Mouse (Mus musculus) hematopoietic stem cell, adult 5-6 weeks (primary cell): ENCODE data around the gene Sidt1. TPM values are rescaled to one million over a fixed set of nuclear protein-coding genes. Genes with fewer than 3 reads are reported as not detected.
A peak's percentile ranks its signal among the peaks of the same experiment; 100 is the strongest.

ENCODE experiments used
- ATAC-seq, 2 experiments: fragments of 125-278 bp in 1 of 2; replicated peaks in 1 of 2; 2 replicates each; pipeline ENCODE4 v1.8.0; 2016 to 2017; ENCODE audit warnings: inconsistent platforms in 2 of 2, mild to moderate bottlenecking in 2 of 2, moderate number of reproducible peaks in 2 of 2, low read depth in 1 of 2, moderate TSS enrichment in 1 of 2; ENCODE audit not compliant: low FRiP score in 2 of 2, poor library complexity in 2 of 2, severe bottlenecking in 2 of 2, insufficient read depth in 1 of 2, low TSS enrichment in 1 of 2
- total RNA-seq: library from RNA; stranded (forward); fragments of 172-1452, 232-1000 nt; gene quantifications from 2 replicates; pipeline ENCODE4 v1.2.3, GENCODE M21; 2017

The Sidt1 gene
- total RNA-seq, 1 experiment from 2014 or later: 0.25 TPM

GRCm38 (mm10) chr16:44269578-44269977 is 63.4 kb downstream of the Sidt1 start:
- ATAC-seq: no peak

DNA sequence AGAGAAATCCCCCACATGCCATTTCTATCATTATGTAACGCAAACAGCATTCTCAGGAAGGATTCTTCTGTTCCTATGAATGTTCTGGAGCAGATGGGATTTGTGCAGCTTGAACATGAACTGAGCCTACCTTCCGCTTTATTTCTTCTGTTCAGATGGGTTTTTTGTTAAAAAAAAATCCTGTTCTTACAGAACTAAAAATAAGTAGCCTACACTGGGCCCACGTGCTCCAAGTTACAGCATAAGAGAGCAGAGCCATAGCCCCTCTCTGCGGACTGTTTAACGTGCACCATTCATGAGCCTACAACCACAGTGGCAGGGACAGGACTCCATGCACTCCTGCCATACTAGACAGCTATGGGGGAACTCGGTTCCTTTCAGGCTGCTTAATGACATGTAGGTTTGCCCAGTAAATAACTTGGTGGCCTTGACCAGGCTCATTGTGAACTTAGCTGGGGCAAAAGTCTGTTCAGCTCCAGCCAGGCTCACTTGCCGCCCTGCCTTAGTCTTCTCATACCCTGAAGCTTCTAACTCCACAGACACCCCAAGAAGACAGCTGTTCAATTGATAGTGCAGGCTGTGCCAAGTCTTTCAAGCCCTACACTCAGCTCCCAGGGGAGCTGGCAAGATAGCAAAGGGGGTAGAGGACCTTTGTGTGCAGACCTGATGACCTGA is 64.3 kb downstream of the Sidt1 start:
- ATAC-seq: no peak

DNA sequence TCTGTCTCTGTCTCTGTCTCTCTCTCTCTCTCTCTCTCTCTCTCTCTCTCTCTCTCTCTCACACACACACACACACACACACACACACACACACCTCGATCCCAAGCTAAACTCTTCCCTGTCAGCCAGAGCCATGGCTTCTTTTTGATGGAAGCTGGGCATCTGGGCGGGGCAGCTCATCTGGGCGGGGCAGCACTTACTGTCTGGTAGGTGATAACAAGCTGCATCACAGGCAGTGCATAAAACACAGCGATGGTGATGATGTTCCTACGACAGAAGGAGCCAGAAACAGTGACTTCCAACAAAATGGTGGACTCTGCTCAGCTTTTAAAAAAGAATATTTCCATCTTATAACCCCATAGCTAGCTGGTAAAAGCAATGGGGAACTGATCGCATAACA is 67.4 kb downstream of the Sidt1 start:
- ATAC-seq: no peak

GRCm38 (mm10) chr16:44264916-44265315 is 68.1 kb downstream of the Sidt1 start:
- no peak for ATAC-seq

DNA sequence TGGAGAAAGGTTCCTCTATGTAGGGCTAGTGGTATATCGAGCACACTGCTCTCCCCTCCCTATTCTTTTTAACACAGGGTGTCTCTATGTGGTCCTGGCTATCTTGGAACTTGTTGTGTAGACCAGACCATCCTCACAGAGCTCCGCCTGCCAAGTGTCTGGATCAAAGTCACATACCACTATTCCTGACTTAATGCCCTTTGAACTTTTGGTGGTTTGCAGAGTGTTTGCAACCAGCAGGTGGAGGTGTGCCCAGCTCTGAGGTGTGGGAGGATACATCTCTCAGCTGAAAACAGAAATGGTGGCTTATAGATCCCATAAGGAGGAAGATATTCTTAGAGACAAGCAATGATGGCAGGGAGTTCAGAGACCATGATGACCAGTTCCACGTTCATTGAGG is 75.5 kb downstream of the Sidt1 start:
- no peak for ATAC-seq

GRCm38 (mm10) chr16:44254698-44255097 is 78.3 kb downstream of the Sidt1 start:
- no peak for ATAC-seq

DNA sequence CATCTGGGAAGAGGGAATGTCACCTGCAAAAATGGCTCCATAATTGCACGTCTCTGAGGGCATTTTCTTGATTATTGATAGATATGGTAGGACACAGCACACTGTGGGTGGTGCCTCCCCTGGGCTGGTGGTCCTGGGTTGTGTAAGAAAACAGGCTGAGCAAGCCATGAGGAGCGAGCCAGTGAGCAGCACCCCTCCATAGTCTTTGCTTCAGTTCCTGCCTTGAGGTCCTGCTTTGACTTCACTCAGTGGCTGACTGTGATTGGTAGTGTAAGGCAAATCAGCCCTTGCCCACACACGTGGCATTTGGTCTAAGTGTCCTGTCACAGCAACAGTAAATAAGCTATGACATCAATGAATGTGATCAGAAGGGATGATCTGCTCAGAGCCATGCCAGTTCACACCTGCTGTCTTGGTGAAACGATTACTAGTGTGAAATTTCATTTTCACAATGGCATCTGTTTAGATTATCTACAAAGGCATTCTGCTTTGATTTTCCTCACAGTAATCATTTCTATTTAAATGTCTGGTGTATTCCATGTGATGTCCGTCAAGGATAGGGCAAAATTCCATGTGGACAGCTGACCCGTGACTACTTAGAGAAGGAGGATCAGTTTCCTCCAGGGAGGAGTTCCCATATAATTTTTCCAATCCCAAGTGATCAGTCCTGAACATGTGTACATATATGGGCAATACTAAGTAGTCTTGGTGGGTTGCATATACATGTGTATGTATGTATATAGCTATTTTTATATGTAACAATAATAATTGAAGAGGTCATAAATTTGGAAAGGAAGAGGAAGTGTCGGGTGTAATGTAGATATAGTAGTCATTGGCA is 79.0 kb downstream of the Sidt1 start:
- ATAC-seq: no peak

DNA sequence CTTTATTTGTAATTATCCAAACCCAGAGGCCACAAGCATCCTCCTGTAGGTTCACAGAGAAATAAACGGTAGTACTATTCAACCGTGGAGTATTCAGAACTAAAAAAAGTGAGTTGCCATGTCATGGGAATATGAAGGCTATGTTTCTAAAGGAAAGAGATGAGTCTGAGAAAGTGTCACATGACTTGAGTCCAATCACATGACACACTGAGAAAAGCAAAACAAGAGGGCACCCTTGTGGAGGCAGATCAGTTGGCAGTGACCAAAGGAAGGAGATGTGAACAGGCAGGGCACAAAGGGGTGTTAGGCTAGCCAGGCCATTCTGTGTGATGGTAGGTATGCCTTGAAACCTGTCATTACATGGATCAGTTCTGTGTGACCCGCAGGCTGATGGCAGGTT is 80.3 kb downstream of the Sidt1 start:
- ATAC-seq: no peak

DNA sequence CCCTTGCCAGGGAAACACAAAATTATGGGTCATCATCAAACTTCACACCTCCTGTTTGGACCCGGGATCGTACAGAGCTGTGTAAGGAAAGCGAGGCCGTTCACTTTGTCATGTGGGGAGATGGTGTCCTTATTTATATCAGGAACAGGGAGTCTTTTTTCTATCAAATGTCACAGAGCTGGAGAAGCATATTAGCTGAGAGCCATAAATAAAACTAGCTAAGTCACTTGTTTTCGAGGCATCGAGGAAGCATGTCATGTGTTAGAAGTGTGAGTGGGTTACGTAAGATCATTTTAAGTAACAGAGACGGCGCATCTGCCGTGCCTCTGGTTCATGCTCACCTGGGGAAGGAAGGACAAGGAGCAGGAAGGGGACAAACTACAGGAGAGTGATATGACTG is 83.0 kb downstream of the Sidt1 start:
- ATAC-seq: no peak

GRCm38 (mm10) chr16:44243323-44243722 is 89.7 kb downstream of the Sidt1 start:
- no peak for ATAC-seq

- peak; percentile 89 to 94 for ATAC-seq
These were observed 90.4 kb downstream of the Sidt1 start for GRCm38 (mm10) chr16:44242633-44243032.

GRCm38 (mm10) chr16:44240406-44240805 is 92.6 kb downstream of the Sidt1 start:
- no peak for ATAC-seq

DNA sequence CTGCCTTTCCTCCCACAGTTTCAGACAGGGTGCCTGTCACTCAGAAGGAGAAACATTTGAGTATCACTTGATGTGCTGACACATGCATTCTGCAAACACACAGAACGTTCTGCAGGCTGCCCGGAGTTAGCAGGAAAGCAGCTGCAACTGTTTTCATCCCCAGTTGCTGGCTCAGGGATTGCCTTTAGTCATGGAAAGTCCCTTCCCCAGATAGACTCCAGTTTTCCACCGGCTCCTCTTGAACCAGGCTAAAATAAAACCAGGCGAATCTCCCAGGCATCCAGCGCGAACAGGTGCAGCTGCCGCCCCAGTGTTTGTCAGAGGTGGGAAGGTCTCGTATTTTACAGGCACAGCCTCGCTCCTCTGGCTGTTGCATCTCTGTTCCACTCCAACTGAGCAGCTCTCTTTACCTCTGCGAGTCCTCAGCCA is 94.1 kb downstream of the Sidt1 start:
- ATAC-seq: no peak

DNA sequence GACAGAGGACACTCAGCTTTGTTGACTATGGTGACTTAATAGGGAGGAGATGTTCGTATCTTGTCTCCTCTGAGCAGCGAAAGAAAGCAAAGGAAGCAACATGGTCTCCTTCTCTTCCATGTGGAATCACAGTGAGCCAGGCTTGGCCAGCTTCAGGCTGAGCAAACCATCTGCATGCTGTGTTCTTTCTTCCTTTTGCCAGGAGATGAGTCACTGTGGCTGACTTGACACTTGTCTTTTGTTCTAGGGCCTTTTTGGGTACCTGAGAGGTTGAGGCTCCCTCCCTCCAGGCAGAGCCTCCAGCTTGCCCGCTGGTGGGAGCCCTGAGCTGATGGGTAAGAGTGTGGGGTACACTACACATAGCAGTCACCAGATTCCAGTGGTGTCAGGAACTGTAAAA is 95.2 kb downstream of the Sidt1 start:
- ATAC-seq: no peak

DNA sequence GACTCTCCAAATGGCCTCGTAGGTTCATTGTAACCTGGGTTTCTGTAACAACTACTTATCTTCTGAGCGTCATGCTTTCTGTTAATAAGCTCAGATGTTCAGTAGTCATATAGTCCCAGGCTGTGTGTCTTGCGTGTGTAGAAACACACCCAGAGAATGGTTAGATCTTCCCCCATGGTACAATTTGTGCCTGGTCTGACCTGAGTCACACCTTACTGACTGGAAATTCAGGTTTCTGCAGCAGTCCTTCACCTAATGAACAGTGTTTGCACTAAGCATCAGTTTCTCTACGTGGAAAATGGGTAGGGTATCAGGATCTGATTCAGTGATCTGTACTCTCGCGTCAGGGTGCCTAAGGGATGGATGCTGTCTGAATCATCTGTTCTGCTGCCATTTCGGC is 100.0 kb downstream of the Sidt1 start:
- ATAC-seq: no peak

GRCm38 (mm10) chr16:44226706-44227291 is 106.2 kb downstream of the Sidt1 start:
- no peak for ATAC-seq

GRCm38 (mm10) chr16:44221463-44221862 is 111.5 kb downstream of the Sidt1 start:
- no peak for ATAC-seq

DNA sequence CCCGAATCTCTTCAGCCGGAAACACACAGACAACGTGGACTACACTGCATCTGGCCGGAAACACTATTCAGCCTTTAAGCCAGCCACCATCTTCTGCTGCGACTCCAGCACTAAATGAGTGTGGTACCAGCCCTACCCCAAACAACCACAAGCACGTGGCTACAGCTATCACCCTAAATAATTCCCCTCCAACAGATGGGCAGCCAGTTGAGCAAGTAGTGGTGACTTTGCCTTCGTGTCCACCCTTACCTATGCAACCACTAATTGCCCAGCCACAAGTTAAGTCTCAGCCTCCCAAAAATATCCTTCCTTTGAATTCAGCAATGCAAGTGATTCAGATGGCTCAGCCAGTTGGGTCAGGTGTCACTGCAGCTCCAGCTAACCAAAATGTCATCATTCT is 116.6 kb downstream of the Sidt1 start:
- no peak for ATAC-seq
